23 mouse cellular contexts compared by ENCODE assay signal in genomic region chr1:149463930-149464329, GRCm38 (mm10).
DNase-seq lines count a peak whose midpoint lies in the region; ATAC-seq and TF ChIP-seq lines count a peak whose summit lies in the region.
"Had no signal": no experiment of that assay in that cellular context is flagged by ENCODE, and none has a peak within 500 bp of the region (broad histone marks: within the 10 kb centered on the region; RNA-seq: fewer than 3 reads in every experiment).

No protein-coding gene starts in this region.

- H3K9ac ChIP-seq in forebrain, embryonic 14.5 days (ENCODE audit: low read length): no peak overlapping the region
- H3K9ac ChIP-seq in forebrain, embryonic 12.5 days: no peak overlapping the region
- no peak overlapping the region for H3K9ac ChIP-seq in midbrain, embryonic 16.5 days (ENCODE audit: low read depth, low read length)
- H3K9ac ChIP-seq in midbrain, embryonic 13.5 days (replicated peaks): no peak overlapping the region
- no peak overlapping the region for H3K9ac ChIP-seq in midbrain, postnatal 0 days (replicated peaks; ENCODE audit: low read length, poor library complexity, severe bottlenecking)
- H3K9ac ChIP-seq: embryonic facial prominence, embryonic 13.5 days; hindbrain, embryonic 12.5 days; hindbrain, embryonic 15.5 days had no signal

- DNase-seq in forebrain, embryonic 14.5 days (ENCODE audit: low spot score): peak; percentile 31
- no peak for DNase-seq in frontal cortex, postnatal 10 days (ENCODE audit: low spot score in 2 of 2)
- DNase-seq in midbrain, postnatal 0 days (ENCODE audit: low spot score): peak; percentile 2
- DNase-seq in natural killer cell, adult 2 months (ENCODE audit: low spot score in 2 of 2): no peak
- DNase-seq: adrenal gland, adult 8-10 months; adrenal gland, postnatal 25 days; cerebellum, adult 11 months; cerebellum, adult 2 months; cerebellum, adult 9-11 months; cerebellum, postnatal 25 days; gastrocnemius, adult 2 months; gastrocnemius, postnatal 14 days had no signal

- no peak overlapping the region for H3K4me2 ChIP-seq in forebrain, embryonic 14.5 days (ENCODE audit: low read length)
- H3K4me2 ChIP-seq in forebrain, embryonic 12.5 days: no peak overlapping the region
- H3K4me2 ChIP-seq in midbrain, embryonic 16.5 days (ENCODE audit: low read length): no peak overlapping the region
- H3K4me2 ChIP-seq in midbrain, embryonic 13.5 days (replicated peaks): no peak overlapping the region
- H3K4me2 ChIP-seq in midbrain, postnatal 0 days (ENCODE audit: low read depth, low read length, poor library complexity, severe bottlenecking): no peak overlapping the region
- H3K4me2 ChIP-seq: embryonic facial prominence, embryonic 13.5 days; heart, embryonic 11.5 days; hindbrain, embryonic 12.5 days; hindbrain, embryonic 15.5 days had no signal

- no peaks in the 10 kb centered on the region for H3K27me3 ChIP-seq in forebrain, embryonic 14.5 days (replicated peaks; ENCODE audit: control insufficient read depth, insufficient read depth, low read length)
- no peaks in the 10 kb centered on the region for H3K27me3 ChIP-seq in forebrain, embryonic 12.5 days
- no peaks in the 10 kb centered on the region for H3K27me3 ChIP-seq in midbrain, embryonic 16.5 days (ENCODE audit: control insufficient read depth, insufficient read depth, low read depth, low read length)
- no peaks in the 10 kb centered on the region for H3K27me3 ChIP-seq in midbrain, embryonic 13.5 days
- no peaks in the 10 kb centered on the region for H3K27me3 ChIP-seq in midbrain, postnatal 0 days (ENCODE audit: insufficient read depth, low read length)
- H3K27me3 ChIP-seq: embryonic facial prominence, embryonic 13.5 days; hindbrain, embryonic 12.5 days; hindbrain, embryonic 15.5 days had no signal

- no peaks in the 10 kb centered on the region for H3K9me3 ChIP-seq in forebrain, embryonic 14.5 days (replicated peaks; ENCODE audit: control insufficient read depth, low read length)
- H3K9me3 ChIP-seq in forebrain, embryonic 12.5 days: no peaks in the 10 kb centered on the region
- no peaks in the 10 kb centered on the region for H3K9me3 ChIP-seq in midbrain, embryonic 16.5 days (replicated peaks; ENCODE audit: control insufficient read depth, low read length, poor library complexity, severe bottlenecking)
- H3K9me3 ChIP-seq in midbrain, embryonic 13.5 days: no peaks in the 10 kb centered on the region
- H3K9me3 ChIP-seq in midbrain, postnatal 0 days (ENCODE audit: low read length): no peaks in the 10 kb centered on the region
- H3K9me3 ChIP-seq: embryonic facial prominence, embryonic 13.5 days; hindbrain, embryonic 12.5 days; hindbrain, embryonic 15.5 days had no signal

- TF ChIP-seq CTCF in midbrain, postnatal 0 days (IDR thresholded peaks at IDR 0.05): no peak

- ATAC-seq in forebrain, embryonic 14.5 days: no peak
- ATAC-seq in forebrain, embryonic 12.5 days (ENCODE audit: low FRiP score): no peak
- ATAC-seq in frontal cortex, adult (ENCODE audit: low TSS enrichment): peak; percentile 69
- ATAC-seq in midbrain, embryonic 16.5 days: peak; percentile 75; the same call in 1 of the 2 replicates
- ATAC-seq in midbrain, embryonic 13.5 days: no peak
- ATAC-seq in midbrain, postnatal 0 days (ENCODE audit: low FRiP score): peak; percentile 73; the same call in 1 of the 2 replicates
- ATAC-seq: activated CD4-positive, CD25-positive, alpha-beta regulatory T cell, adult 4 months; CD4-positive, CD25-positive, alpha-beta regulatory T cell, adult 4 months; intestine, postnatal 0 days had no signal

- H3K4me1 ChIP-seq in forebrain, embryonic 14.5 days (ENCODE audit: control insufficient read depth, insufficient read depth, low read length): no peaks in the 10 kb centered on the region
- no peaks in the 10 kb centered on the region for H3K4me1 ChIP-seq in forebrain, embryonic 12.5 days
- H3K4me1 ChIP-seq in midbrain, embryonic 16.5 days (ENCODE audit: control insufficient read depth, insufficient read depth, low read length): no peaks in the 10 kb centered on the region
- H3K4me1 ChIP-seq in midbrain, embryonic 13.5 days (replicated peaks): no peaks in the 10 kb centered on the region
- H3K4me1 ChIP-seq in midbrain, postnatal 0 days (ENCODE audit: insufficient read depth, low read length): no peaks in the 10 kb centered on the region
- H3K4me1 ChIP-seq: embryonic facial prominence, embryonic 13.5 days; hindbrain, embryonic 12.5 days; hindbrain, embryonic 15.5 days had no signal

- H3K27ac ChIP-seq in forebrain, embryonic 14.5 days (ENCODE audit: low read depth, low read length): no peak overlapping the region
- no peak overlapping the region for H3K27ac ChIP-seq in forebrain, embryonic 12.5 days
- no peak overlapping the region for H3K27ac ChIP-seq in midbrain, embryonic 16.5 days (ENCODE audit: low read length)
- no peak overlapping the region for H3K27ac ChIP-seq in midbrain, embryonic 13.5 days
- no peak overlapping the region for H3K27ac ChIP-seq in midbrain, postnatal 0 days (ENCODE audit: low read depth, low read length)
- H3K27ac ChIP-seq: embryonic facial prominence, embryonic 13.5 days; gastrocnemius, adult 2 months; hindbrain, embryonic 12.5 days; hindbrain, embryonic 15.5 days had no signal

- H3K36me3 ChIP-seq in forebrain, embryonic 14.5 days (ENCODE audit: control insufficient read depth, insufficient read depth, low read length): no peaks in the 10 kb centered on the region
- H3K36me3 ChIP-seq in forebrain, embryonic 12.5 days (replicated peaks): no peaks in the 10 kb centered on the region
- no peaks in the 10 kb centered on the region for H3K36me3 ChIP-seq in midbrain, embryonic 16.5 days (ENCODE audit: control insufficient read depth, insufficient read depth, low read length)
- no peaks in the 10 kb centered on the region for H3K36me3 ChIP-seq in midbrain, embryonic 13.5 days
- no peaks in the 10 kb centered on the region for H3K36me3 ChIP-seq in midbrain, postnatal 0 days (ENCODE audit: insufficient read depth, low read length)
- H3K36me3 ChIP-seq: embryonic facial prominence, embryonic 13.5 days; hindbrain, embryonic 12.5 days; hindbrain, embryonic 15.5 days had no signal

- no peak overlapping the region for H3K4me3 ChIP-seq in forebrain, embryonic 14.5 days (ENCODE audit: low read depth, low read length)
- no peak overlapping the region for H3K4me3 ChIP-seq in forebrain, embryonic 12.5 days (replicated peaks)
- no peak overlapping the region for H3K4me3 ChIP-seq in midbrain, embryonic 16.5 days (ENCODE audit: low read depth, low read length)
- H3K4me3 ChIP-seq in midbrain, embryonic 13.5 days (replicated peaks): no peak overlapping the region
- H3K4me3 ChIP-seq in midbrain, postnatal 0 days (ENCODE audit: low read depth, low read length): no peak overlapping the region
- H3K4me3 ChIP-seq: embryonic facial prominence, embryonic 13.5 days; gastrocnemius, adult 2 months; hindbrain, embryonic 12.5 days; hindbrain, embryonic 15.5 days had no signal

Comparison
In these comparisons a context has a peak if more than half of its experiments do, and no peak if none do; other contexts are left out.
1. ATAC-seq: peak in frontal cortex, adult (single experiment), midbrain, embryonic 16.5 days (single experiment) and midbrain, postnatal 0 days (single experiment); none in forebrain, embryonic 14.5 days (single experiment), forebrain, embryonic 12.5 days (single experiment) and midbrain, embryonic 13.5 days (single experiment).
2. DNase-seq: peak in forebrain, embryonic 14.5 days (single experiment) and midbrain, postnatal 0 days (single experiment); none in frontal cortex, postnatal 10 days (0 of 2) and natural killer cell, adult 2 months (0 of 2).